Mouse (Mus musculus): ENCODE data around the gene Nt5c2. TPM values are rescaled to one million over a fixed set of nuclear protein-coding genes. Genes with fewer than 3 reads are reported as not detected.

Nt5c2 gene
- polyA plus RNA-seq, 1 experiment from 2014 or later, result 93.8 TPM

DNA sequence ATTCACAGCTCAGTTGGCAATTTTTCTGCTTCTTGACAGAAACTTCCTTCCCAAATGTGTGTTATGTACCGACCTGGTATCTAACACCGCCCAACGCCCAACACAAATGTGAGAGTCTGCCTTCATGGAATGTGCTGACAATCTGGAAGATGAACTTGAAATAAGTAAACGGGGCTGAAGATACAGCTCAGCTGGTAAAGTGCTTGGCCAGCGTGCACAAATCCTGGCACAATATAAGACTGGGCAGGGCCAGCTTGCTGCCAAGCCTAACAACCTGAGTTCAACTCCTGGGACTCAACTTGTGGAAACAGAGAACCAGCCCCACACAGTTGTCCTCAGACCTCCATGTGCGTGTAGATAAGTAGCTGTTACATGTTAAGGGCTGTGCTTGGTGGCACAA is 48.6 kb downstream of the Nt5c2 start:
- peaks cover 13% of the 10 kb centered on the region for H3K4me1 ChIP-seq (replicated peaks; ENCODE audit: control insufficient read depth, insufficient read depth, low read length)
- ATAC-seq (ENCODE audit: low FRiP score) (no peak), DNase-seq (ENCODE audit: low spot score) (no peak)
- H3K4me3 ChIP-seq (replicated peaks; ENCODE audit: low read length), result no peak overlapping the region
- H3K4me2 ChIP-seq (replicated peaks), result no peak overlapping the region
- H3K36me3 ChIP-seq (replicated peaks; ENCODE audit: control insufficient read depth, insufficient read depth), result no peaks in the 10 kb centered on the region
- H3K9me3 ChIP-seq (ENCODE audit: control insufficient read depth, low read length), result no peaks in the 10 kb centered on the region
- H3K9ac ChIP-seq, result no peak overlapping the region
- WGBS, result 96% methylated on average over 6 of the region's 6 CpGs
- no peak overlapping the region for H3K27ac ChIP-seq
- H3K27me3 ChIP-seq (ENCODE audit: control insufficient read depth, insufficient read depth, low read length), result no peaks in the 10 kb centered on the region

- H3K9ac ChIP-seq, result no peak overlapping the region
- no peak overlapping the region for H3K4me3 ChIP-seq (replicated peaks; ENCODE audit: low read length)
- H3K27me3 ChIP-seq (ENCODE audit: control insufficient read depth, insufficient read depth, low read length), result no peaks in the 10 kb centered on the region
- ATAC-seq (ENCODE audit: low FRiP score) (no peak), DNase-seq (ENCODE audit: low spot score) (no peak)
- H3K4me2 ChIP-seq (replicated peaks), result no peak overlapping the region
- H3K27ac ChIP-seq, result no peak overlapping the region
- H3K4me1 ChIP-seq (replicated peaks; ENCODE audit: control insufficient read depth, insufficient read depth, low read length), result peaks cover 11% of the 10 kb centered on the region
- no peaks in the 10 kb centered on the region for H3K36me3 ChIP-seq (replicated peaks; ENCODE audit: control insufficient read depth, insufficient read depth)
- H3K9me3 ChIP-seq (ENCODE audit: control insufficient read depth, low read length), result no peaks in the 10 kb centered on the region
These were observed 49.5 kb downstream of the Nt5c2 start for GRCm38 (mm10) chr19:46965496-46965895.

DNA sequence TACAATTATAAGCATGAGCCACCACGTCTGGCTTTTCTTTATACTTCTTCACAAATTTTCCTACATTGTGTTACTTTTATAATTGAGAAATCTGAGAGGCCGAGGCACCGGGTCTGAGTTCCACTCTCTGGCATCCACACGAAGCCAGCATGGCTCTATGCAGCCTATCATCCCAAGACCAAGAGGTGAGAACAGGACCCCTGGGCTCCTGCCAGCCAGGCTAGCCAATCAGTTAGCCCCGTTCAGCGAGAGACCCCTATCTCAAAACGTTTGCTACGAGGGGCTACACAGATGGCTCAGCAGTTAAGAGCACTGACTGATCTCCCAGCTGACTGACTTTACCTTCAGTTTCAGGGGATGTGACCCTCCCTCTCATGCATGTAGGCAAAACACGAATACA is 50.6 kb downstream of the Nt5c2 start:
- WGBS, result 66% methylated on average over 9 of the region's 9 CpGs
- no peaks in the 10 kb centered on the region for H3K9me3 ChIP-seq (ENCODE audit: control insufficient read depth, low read length)

DNA sequence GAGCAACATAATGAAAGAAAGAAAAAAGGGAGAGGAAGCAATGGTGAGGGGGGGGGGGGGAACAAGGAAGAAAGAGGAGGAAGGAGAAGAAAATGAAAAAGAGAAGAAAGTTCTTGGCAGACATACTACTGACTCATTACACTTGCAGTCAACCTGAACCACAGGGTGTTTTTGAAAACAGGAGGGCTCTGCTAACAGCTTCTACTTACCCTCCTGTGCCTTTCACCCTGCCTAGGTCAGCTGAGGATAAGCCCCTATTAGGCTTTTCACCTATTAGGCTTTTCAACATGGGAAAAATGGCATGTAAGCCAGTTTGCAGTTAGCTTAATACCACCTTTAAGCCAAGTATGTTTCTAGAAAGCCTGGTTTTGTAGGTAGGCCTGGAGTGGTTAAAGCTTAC is 51.5 kb downstream of the Nt5c2 start:
- Histone ChIP-seq H3K4me2 (replicated peaks) (no peak overlapping the region), H3K27ac (no peak overlapping the region), H3K9me3 (ENCODE audit: control insufficient read depth, low read length) (no peaks in the 10 kb centered on the region), H3K9ac (no peak overlapping the region), H3K4me3 (replicated peaks; ENCODE audit: low read length) (no peak overlapping the region), H3K27me3 (ENCODE audit: control insufficient read depth, insufficient read depth, low read length) (no peaks in the 10 kb centered on the region), H3K36me3 (replicated peaks; ENCODE audit: control insufficient read depth, insufficient read depth) (no peaks in the 10 kb centered on the region), H3K4me1 (replicated peaks; ENCODE audit: control insufficient read depth, insufficient read depth, low read length) (peaks cover 17% of the 10 kb centered on the region)
- ATAC-seq (ENCODE audit: low FRiP score) (no peak), DNase-seq (ENCODE audit: low spot score) (no peak)

More for the DNA sequence above, 50.6 kb downstream of the Nt5c2 start:
- no peak overlapping the region for H3K4me3 ChIP-seq (replicated peaks; ENCODE audit: low read length)
- H3K9ac ChIP-seq, result no peak overlapping the region
- no peaks in the 10 kb centered on the region for H3K36me3 ChIP-seq (replicated peaks; ENCODE audit: control insufficient read depth, insufficient read depth)
- no peak overlapping the region for H3K4me2 ChIP-seq (replicated peaks)
- no peak overlapping the region for H3K27ac ChIP-seq
- peaks cover 17% of the 10 kb centered on the region for H3K4me1 ChIP-seq (replicated peaks; ENCODE audit: control insufficient read depth, insufficient read depth, low read length)
- DNase-seq (ENCODE audit: low spot score) (no peak), ATAC-seq (ENCODE audit: low FRiP score) (no peak)
- H3K27me3 ChIP-seq (ENCODE audit: control insufficient read depth, insufficient read depth, low read length), result no peaks in the 10 kb centered on the region

GRCm38 (mm10) chr19:46962841-46963240 is 52.1 kb downstream of the Nt5c2 start:
- 27% methylated on average over 7 of the region's 7 CpGs for WGBS

GRCm38 (mm10) chr19:46962171-46962772 is 52.7 kb downstream of the Nt5c2 start:
- H3K4me1 ChIP-seq (replicated peaks; ENCODE audit: control insufficient read depth, insufficient read depth, low read length), result peaks cover 17% of the 10 kb centered on the region
- peak overlapping the region; percentile 95 for H3K9ac ChIP-seq
- ATAC-seq (ENCODE audit: low FRiP score), result peak; percentile 93
- H3K9me3 ChIP-seq (ENCODE audit: control insufficient read depth, low read length), result no peaks in the 10 kb centered on the region
- no peaks in the 10 kb centered on the region for H3K27me3 ChIP-seq (ENCODE audit: control insufficient read depth, insufficient read depth, low read length)
- peak overlapping the region; percentile 100 for H3K27ac ChIP-seq
- 1% methylated on average over 37 of the region's 54 CpGs for WGBS
- DNase-seq (ENCODE audit: low spot score), result peak; percentile 81
- peak overlapping the region; percentile 81 for H3K4me2 ChIP-seq (replicated peaks)
- H3K4me3 ChIP-seq (replicated peaks; ENCODE audit: low read length), result peak overlapping the region; percentile 84
- H3K36me3 ChIP-seq (replicated peaks; ENCODE audit: control insufficient read depth, insufficient read depth), result no peaks in the 10 kb centered on the region

More at GRCm38 (mm10) chr19:46962841-46963240, 52.1 kb downstream of the Nt5c2 start:
- Histone ChIP-seq H3K27me3 (ENCODE audit: control insufficient read depth, insufficient read depth, low read length) (no peaks in the 10 kb centered on the region), H3K4me1 (replicated peaks; ENCODE audit: control insufficient read depth, insufficient read depth, low read length) (peaks cover 17% of the 10 kb centered on the region), H3K4me3 (replicated peaks; ENCODE audit: low read length) (peak overlapping the region; percentile 84), H3K27ac (0 out of 2 replicates have a peak overlapping the region, but pooled peaks have one; percentile 100), H3K9ac (no peak overlapping the region), H3K36me3 (replicated peaks; ENCODE audit: control insufficient read depth, insufficient read depth) (no peaks in the 10 kb centered on the region), H3K4me2 (replicated peaks) (peak overlapping the region; percentile 81), H3K9me3 (ENCODE audit: control insufficient read depth, low read length) (no peaks in the 10 kb centered on the region)
- ATAC-seq (ENCODE audit: low FRiP score) (no peak), DNase-seq (ENCODE audit: low spot score) (no peak)

DNA sequence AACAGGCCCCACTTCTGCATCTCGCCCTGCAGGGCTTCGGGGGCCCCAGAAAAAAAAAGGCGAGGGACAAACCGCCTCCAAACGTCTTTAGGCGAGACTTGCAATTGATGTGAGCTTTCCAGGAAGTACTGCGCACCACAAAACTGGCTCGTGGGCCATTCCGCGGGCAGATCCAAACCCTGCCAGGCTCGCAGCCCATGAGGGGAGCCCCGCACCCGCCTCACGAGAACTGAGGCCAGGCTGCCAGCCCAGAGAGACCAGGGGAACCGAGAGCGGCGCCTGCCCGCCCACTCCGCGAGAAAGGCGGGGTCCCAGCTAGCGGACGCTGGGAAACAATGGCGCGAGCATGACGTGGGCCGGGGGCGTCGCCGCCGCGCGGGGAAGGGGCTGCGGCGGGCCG is 53.3 kb downstream of the Nt5c2 start:
- Histone ChIP-seq H3K36me3 (replicated peaks; ENCODE audit: control insufficient read depth, insufficient read depth) (no peaks in the 10 kb centered on the region), H3K27me3 (ENCODE audit: control insufficient read depth, insufficient read depth, low read length) (no peaks in the 10 kb centered on the region), H3K4me2 (replicated peaks) (peak overlapping the region; percentile 81), H3K4me3 (replicated peaks; ENCODE audit: low read length) (peak overlapping the region; percentile 84), H3K9ac (peak overlapping the region; percentile 95), H3K4me1 (replicated peaks; ENCODE audit: control insufficient read depth, insufficient read depth, low read length) (peaks cover 17% of the 10 kb centered on the region), H3K27ac (peak overlapping the region; percentile 100), H3K9me3 (ENCODE audit: control insufficient read depth, low read length) (no peaks in the 10 kb centered on the region)
- WGBS, result 1% methylated on average over 34 of the region's 36 CpGs
- ATAC-seq (ENCODE audit: low FRiP score), result peak; percentile 94
- peak; percentile 80 for DNase-seq (ENCODE audit: low spot score)

- H3K36me3 ChIP-seq (replicated peaks; ENCODE audit: control insufficient read depth, insufficient read depth), result no peaks in the 10 kb centered on the region
- peak overlapping the region; percentile 84 for H3K4me3 ChIP-seq (replicated peaks; ENCODE audit: low read length)
- DNase-seq (ENCODE audit: low spot score), result no peak
- peak overlapping the region; percentile 95 for H3K9ac ChIP-seq
- ATAC-seq (ENCODE audit: low FRiP score), result peak; percentile 6; the same call in 1 of the 2 replicates
- no peaks in the 10 kb centered on the region for H3K9me3 ChIP-seq (ENCODE audit: control insufficient read depth, low read length)
- H3K27ac ChIP-seq, result peak overlapping the region; percentile 100
- 4% methylated on average over 22 of the region's 22 CpGs for WGBS
- peaks cover 17% of the 10 kb centered on the region for H3K4me1 ChIP-seq (replicated peaks; ENCODE audit: control insufficient read depth, insufficient read depth, low read length)
- no peaks in the 10 kb centered on the region for H3K27me3 ChIP-seq (ENCODE audit: control insufficient read depth, insufficient read depth, low read length)
- peak overlapping the region; percentile 81 for H3K4me2 ChIP-seq (replicated peaks)
These were observed 53.8 kb downstream of the Nt5c2 start for GRCm38 (mm10) chr19:46961047-46961651.

GRCm38 (mm10) chr19:46960101-46961046 is 54.6 kb downstream of the Nt5c2 start:
- Histone ChIP-seq H3K9ac (peak overlapping the region; percentile 95), H3K36me3 (replicated peaks; ENCODE audit: control insufficient read depth, insufficient read depth) (no peaks in the 10 kb centered on the region), H3K27ac (peak overlapping the region; percentile 100), H3K9me3 (ENCODE audit: control insufficient read depth, low read length) (no peaks in the 10 kb centered on the region), H3K4me2 (replicated peaks) (peak overlapping the region; percentile 81), H3K27me3 (ENCODE audit: control insufficient read depth, insufficient read depth, low read length) (no peaks in the 10 kb centered on the region), H3K4me1 (replicated peaks; ENCODE audit: control insufficient read depth, insufficient read depth, low read length) (peaks cover 17% of the 10 kb centered on the region), H3K4me3 (replicated peaks; ENCODE audit: low read length) (peak overlapping the region; percentile 84)
- ATAC-seq (ENCODE audit: low FRiP score), result no peak
- DNase-seq (ENCODE audit: low spot score), result no peak
- 78% methylated on average over 13 of the region's 13 CpGs for WGBS
